Mouse (Mus musculus): ENCODE results near the gene Hspa1l.
"Not testable (repeated sequence)": the region's sequence is repeated elsewhere in the genome, so short reads cannot be mapped to it uniquely, and the experiment has no call there.

The Hspa1l gene

DNA sequence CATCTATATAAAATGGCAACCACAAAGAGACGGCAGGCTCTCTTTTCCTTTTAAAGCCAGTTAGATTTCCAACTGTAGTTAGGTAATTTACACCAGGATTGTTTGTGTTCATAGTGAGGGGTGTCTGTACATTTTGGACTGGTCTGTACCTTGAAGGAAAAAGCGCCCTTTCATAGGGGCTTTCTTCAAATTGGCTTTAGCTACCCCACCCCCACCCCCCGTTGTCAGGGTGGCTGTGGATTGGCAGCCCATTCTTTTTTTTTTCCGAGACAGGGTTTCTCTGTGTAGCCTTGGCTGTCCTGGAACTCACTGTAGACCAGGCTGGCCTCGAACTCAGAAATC, 24.6 kb downstream of the Hspa1l start:
- peaks cover 44% of the 10 kb centered on the region for H3K36me3 ChIP-seq (ENCODE audit: insufficient read depth, low read length)
- TF ChIP-seq NANOG (IDR thresholded peaks at IDR 0.05; ENCODE audit: borderline replicate concordance, low read length) (no peak), CTCF (conservative IDR thresholded peaks at IDR 0.05; ENCODE audit: low read length) (no peak), POU5F1 (IDR thresholded peaks at IDR 0.05; ENCODE audit: borderline replicate concordance, low read length) (no peak)
- peaks cover 41% of the 10 kb centered on the region for H3K4me1 ChIP-seq (replicated peaks; ENCODE audit: low read depth, low read length)
- no peaks in the 10 kb centered on the region for H3K27me3 ChIP-seq (ENCODE audit: insufficient read depth, low read length)
- no peak overlapping the region for H3K4me3 ChIP-seq (replicated peaks; ENCODE audit: low read length)
- H3K9me3 ChIP-seq (ENCODE audit: low read length): no peaks in the 10 kb centered on the region

DNA sequence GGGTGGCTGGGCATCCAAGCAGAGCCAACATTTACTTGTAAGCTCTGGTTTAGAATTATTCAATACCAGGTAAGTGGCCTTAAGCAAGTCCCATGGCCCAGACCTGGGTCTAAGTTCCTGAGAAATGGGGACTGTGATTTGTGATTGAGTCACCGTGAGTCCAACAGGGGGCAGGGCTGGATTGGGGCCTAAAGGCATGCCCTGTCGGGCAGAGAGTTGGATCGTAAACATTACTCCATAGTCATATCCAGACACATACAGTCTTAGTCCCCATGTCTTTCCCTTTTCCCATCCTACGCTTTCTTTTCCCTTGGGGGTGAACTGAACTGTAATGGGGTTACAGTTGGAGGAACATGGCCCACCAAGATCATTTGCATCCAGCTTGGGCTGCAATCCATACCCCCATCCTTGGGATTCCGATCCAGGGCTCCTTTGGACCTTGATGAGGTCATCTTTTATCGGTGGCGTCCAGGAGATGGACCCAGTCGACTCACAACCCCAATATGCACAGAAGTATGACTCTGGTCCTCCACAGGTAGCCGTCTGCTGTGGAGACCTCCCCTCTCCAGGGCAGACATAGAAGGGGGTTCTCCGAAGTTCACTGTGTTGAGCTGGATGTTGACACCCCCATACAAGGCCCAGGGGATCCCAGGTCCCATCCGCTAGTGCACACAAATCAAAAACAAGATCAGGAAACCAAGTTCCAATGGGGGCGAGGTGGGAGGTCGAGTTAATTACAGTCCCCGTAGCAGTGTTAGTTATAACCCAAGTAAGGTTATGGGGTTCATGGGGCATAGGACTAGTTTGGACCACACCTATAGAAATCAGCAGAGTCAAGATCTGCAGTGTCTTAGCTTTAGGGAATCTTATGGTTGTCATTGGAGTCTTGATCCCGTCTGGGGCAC, 26.3 kb downstream of the Hspa1l start:
- peak overlapping the region; percentile 97 for H3K4me3 ChIP-seq (replicated peaks; ENCODE audit: low read length)
- no peaks in the 10 kb centered on the region for H3K27me3 ChIP-seq (ENCODE audit: insufficient read depth, low read length)
- H3K36me3 ChIP-seq (ENCODE audit: insufficient read depth, low read length): peaks cover 52% of the 10 kb centered on the region
- H3K9me3 ChIP-seq (ENCODE audit: low read length): no peaks in the 10 kb centered on the region
- peaks cover 57% of the 10 kb centered on the region for H3K4me1 ChIP-seq (replicated peaks; ENCODE audit: low read depth, low read length)
- TF ChIP-seq CTCF (conservative IDR thresholded peaks at IDR 0.05; ENCODE audit: low read length) (no peak), POU5F1 (IDR thresholded peaks at IDR 0.05; ENCODE audit: borderline replicate concordance, low read length) (no peak), NANOG (IDR thresholded peaks at IDR 0.05; ENCODE audit: borderline replicate concordance, low read length) (no peak)

GRCm38 (mm10) chr17:34999871-35000716, 27.6 kb downstream of the Hspa1l start:
- peaks cover 66% of the 10 kb centered on the region for H3K36me3 ChIP-seq (ENCODE audit: insufficient read depth, low read length)
- H3K27me3 ChIP-seq (ENCODE audit: insufficient read depth, low read length); H3K9me3 ChIP-seq (ENCODE audit: low read length): not testable (repeated sequence)
- peaks cover 71% of the 10 kb centered on the region for H3K4me1 ChIP-seq (replicated peaks; ENCODE audit: low read depth, low read length)
- H3K4me3 ChIP-seq (replicated peaks; ENCODE audit: low read length): peak overlapping the region; percentile 97

DNA sequence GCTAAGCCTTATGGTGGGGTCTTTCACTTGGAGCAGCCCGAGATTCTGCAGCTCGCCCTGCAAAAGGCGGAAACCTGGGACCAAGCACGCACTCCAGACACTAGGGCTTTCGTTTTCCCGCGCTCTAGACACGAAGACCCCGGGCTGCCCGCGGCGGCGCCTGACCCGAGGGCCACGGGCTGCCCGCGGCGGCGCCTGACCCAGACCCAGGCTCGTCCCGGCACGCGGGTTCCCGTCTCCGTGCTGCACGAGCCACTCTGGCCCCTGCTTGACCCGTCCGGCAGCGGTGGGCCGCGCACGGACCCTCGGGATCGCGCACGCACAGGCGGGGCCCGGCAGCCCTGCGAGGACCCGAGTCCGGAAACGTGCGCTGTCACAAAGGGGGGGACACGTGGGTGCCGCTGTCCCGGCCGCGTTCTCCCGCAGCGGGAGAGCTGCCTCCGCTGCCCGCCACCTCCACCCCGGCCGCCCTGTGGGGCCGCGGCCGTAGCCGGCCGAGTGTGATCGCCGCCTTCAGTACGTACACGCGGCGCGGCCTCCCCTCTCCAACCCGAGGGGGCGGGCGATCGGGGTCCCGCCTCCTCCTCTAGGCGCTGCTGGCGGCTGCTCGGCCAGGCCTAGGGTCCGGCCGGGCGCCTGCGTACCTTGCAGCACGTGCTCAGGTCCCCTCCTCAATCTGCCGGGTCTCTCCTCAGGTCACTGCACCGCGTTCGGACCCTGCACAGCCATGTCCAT, 28.4 kb downstream of the Hspa1l start, which contains the start of gene Vars:
Gene Vars (plus strand): TSS at position 271 of the 735 bp plus-strand sequence.
- H3K9me3 ChIP-seq (ENCODE audit: low read length): no peaks in the 10 kb centered on the region
- peaks cover 70% of the 10 kb centered on the region for H3K36me3 ChIP-seq (ENCODE audit: insufficient read depth, low read length)
- H3K4me1 ChIP-seq (replicated peaks; ENCODE audit: low read depth, low read length): peaks cover 78% of the 10 kb centered on the region
- H3K27me3 ChIP-seq (ENCODE audit: insufficient read depth, low read length): no peaks in the 10 kb centered on the region
- peak within 1 kb of the TSS; percentile 97 for H3K4me3 ChIP-seq (replicated peaks; ENCODE audit: low read length)
- no peak for TF ChIP-seq NANOG (IDR thresholded peaks at IDR 0.05; ENCODE audit: borderline replicate concordance, low read length)
- no peak for TF ChIP-seq CTCF (conservative IDR thresholded peaks at IDR 0.05; ENCODE audit: low read length)
- TF ChIP-seq POU5F1 (IDR thresholded peaks at IDR 0.05; ENCODE audit: borderline replicate concordance, low read length): no peak

- Histone ChIP-seq H3K27me3 (ENCODE audit: insufficient read depth, low read length) (no peaks in the 10 kb centered on the region), H3K4me1 (replicated peaks; ENCODE audit: low read depth, low read length) (peaks cover 73% of the 10 kb centered on the region), H3K36me3 (ENCODE audit: insufficient read depth, low read length) (peaks cover 71% of the 10 kb centered on the region), H3K4me3 (replicated peaks; ENCODE audit: low read length) (peak overlapping the region; percentile 97), H3K9me3 (ENCODE audit: low read length) (no peaks in the 10 kb centered on the region)
- TF ChIP-seq CTCF (conservative IDR thresholded peaks at IDR 0.05; ENCODE audit: low read length) (no peak), POU5F1 (IDR thresholded peaks at IDR 0.05; ENCODE audit: borderline replicate concordance, low read length) (no peak), NANOG (IDR thresholded peaks at IDR 0.05; ENCODE audit: borderline replicate concordance, low read length) (no peak)
These were observed 29.1 kb downstream of the Hspa1l start for GRCm38 (mm10) chr17:35001452-35002152.

DNA sequence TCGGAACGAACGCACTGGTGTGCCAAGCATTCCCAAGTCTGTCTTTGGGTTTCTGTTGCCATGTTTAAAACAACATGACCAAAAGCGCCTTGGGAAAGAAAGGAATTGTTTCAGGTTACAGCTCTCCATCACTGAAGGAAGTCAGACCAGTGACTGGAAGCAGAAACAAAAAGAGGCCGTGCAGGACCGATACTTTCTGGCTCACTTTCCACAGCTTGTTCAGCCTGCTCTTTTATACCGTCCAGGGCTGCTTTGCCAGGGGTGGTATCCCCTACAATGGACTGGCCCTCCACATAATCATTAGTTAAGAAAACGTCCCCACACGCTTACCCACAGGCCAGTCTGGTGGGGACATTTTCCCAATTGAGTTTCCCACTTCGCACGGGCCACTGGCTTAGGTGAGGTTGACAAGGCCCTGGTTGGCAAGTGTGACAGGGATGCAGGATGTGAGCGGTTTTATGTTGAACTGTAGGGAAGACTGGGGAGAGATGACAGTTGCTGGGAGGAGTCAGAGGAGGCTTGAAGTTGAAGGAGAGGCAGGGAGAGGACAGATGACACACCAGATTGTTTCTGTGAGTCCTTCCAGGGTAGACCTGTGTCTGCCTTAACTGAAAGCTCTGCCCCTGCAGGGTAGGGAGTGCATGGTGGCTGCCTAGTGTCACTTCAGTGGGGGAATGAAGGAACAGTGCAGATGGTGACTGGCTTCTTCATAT, 29.8 kb downstream of the Hspa1l start:
- Histone ChIP-seq H3K27me3 (ENCODE audit: insufficient read depth, low read length) (no peaks in the 10 kb centered on the region), H3K4me3 (replicated peaks; ENCODE audit: low read length) (peak overlapping the region; percentile 97), H3K9me3 (ENCODE audit: low read length) (no peaks in the 10 kb centered on the region), H3K36me3 (ENCODE audit: insufficient read depth, low read length) (peaks cover 71% of the 10 kb centered on the region), H3K4me1 (replicated peaks; ENCODE audit: low read depth, low read length) (peaks cover 66% of the 10 kb centered on the region)
- TF ChIP-seq CTCF (conservative IDR thresholded peaks at IDR 0.05; ENCODE audit: low read length) (no peak), NANOG (IDR thresholded peaks at IDR 0.05; ENCODE audit: borderline replicate concordance, low read length) (no peak), POU5F1 (IDR thresholded peaks at IDR 0.05; ENCODE audit: borderline replicate concordance, low read length) (no peak)

- TF ChIP-seq NANOG (IDR thresholded peaks at IDR 0.05; ENCODE audit: borderline replicate concordance, low read length) (no peak), CTCF (conservative IDR thresholded peaks at IDR 0.05; ENCODE audit: low read length) (no peak), POU5F1 (IDR thresholded peaks at IDR 0.05; ENCODE audit: borderline replicate concordance, low read length) (no peak)
- Histone ChIP-seq H3K9me3 (ENCODE audit: low read length) (no peaks in the 10 kb centered on the region), H3K27me3 (ENCODE audit: insufficient read depth, low read length) (no peaks in the 10 kb centered on the region), H3K36me3 (ENCODE audit: insufficient read depth, low read length) (peaks cover 71% of the 10 kb centered on the region), H3K4me3 (replicated peaks; ENCODE audit: low read length) (peak overlapping the region; percentile 97), H3K4me1 (replicated peaks; ENCODE audit: low read depth, low read length) (peaks cover 64% of the 10 kb centered on the region)
These were observed 30.7 kb downstream of the Hspa1l start for GRCm38 (mm10) chr17:35003022-35003838.
